Mouse (Mus musculus): ENCODE results near the gene Vdr. TPM values are rescaled to one million over a fixed set of nuclear protein-coding genes. Genes with fewer than 3 reads are reported as not detected.
A peak's percentile ranks its signal among the peaks of the same experiment; 100 is the strongest.

Gene Vdr
- polyA plus RNA-seq, 1 experiment from 2014 or later = 2.6 TPM

GRCm38 (mm10) chr15:97903261-97904009, 7.0 kb downstream of the Vdr start:
- TF ChIP-seq CTCF (IDR thresholded peaks at IDR 0.05) (no peak), EP300 (IDR thresholded peaks at IDR 0.05) (no peak)
- no peak for ATAC-seq
- WGBS = 76% methylated on average over 15 of the region's 15 CpGs
- Histone ChIP-seq H3K36me3 (ENCODE audit: insufficient read depth, low read length) (no peaks in the 10 kb centered on the region), H3K4me3 (ENCODE audit: low read depth, low read length) (no peak overlapping the region), H3K9ac (replicated peaks; ENCODE audit: low read depth) (no peak overlapping the region), H3K9me3 (ENCODE audit: low read length) (no peaks in the 10 kb centered on the region), H3K4me1 (ENCODE audit: insufficient read depth, low read depth, low read length) (no peaks in the 10 kb centered on the region), H3K27ac (ENCODE audit: low read length) (no peak overlapping the region), H3K4me2 (replicated peaks; ENCODE audit: low read depth, low read length) (no peak overlapping the region), H3K27me3 (replicated peaks; ENCODE audit: insufficient read depth, low read length) (no peaks in the 10 kb centered on the region)
- no peak for DNase-seq (ENCODE audit: low spot score)

DNA sequence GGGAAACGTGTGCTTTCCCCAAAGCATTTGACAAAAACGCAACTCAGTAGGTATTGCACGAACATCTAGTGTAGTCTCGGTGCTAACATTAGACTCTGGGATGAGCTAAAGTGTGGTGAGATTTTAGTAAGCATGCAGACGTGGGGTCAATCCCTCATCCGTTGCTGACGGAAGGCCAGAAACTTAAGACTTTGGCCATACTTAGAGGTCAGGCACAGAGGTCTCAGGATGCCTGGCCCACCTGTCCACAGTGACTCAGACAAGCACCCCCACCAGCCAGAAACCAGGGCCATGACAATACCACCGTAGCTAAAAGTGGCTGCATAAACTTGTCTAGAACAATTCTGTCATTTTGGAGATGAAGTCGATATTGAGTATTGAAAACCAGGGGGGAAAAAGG, 9.4 kb downstream of the Vdr start:
- no peaks in the 10 kb centered on the region for H3K4me1 ChIP-seq (ENCODE audit: insufficient read depth, low read depth, low read length)
- no peak overlapping the region for H3K4me3 ChIP-seq (ENCODE audit: low read depth, low read length)
- ATAC-seq = no peak
- H3K9me3 ChIP-seq (ENCODE audit: low read length) = no peaks in the 10 kb centered on the region
- H3K27ac ChIP-seq (ENCODE audit: low read length) = no peak overlapping the region
- H3K36me3 ChIP-seq (ENCODE audit: insufficient read depth, low read length) = no peaks in the 10 kb centered on the region
- no peak overlapping the region for H3K4me2 ChIP-seq (replicated peaks; ENCODE audit: low read depth, low read length)
- 83% methylated on average over 9 of the region's 9 CpGs for WGBS
- no peak for DNase-seq (ENCODE audit: low spot score)
- TF ChIP-seq EP300 (IDR thresholded peaks at IDR 0.05) = no peak
- no peak for TF ChIP-seq CTCF (IDR thresholded peaks at IDR 0.05)
- no peaks in the 10 kb centered on the region for H3K27me3 ChIP-seq (replicated peaks; ENCODE audit: insufficient read depth, low read length)
- H3K9ac ChIP-seq (replicated peaks; ENCODE audit: low read depth) = no peak overlapping the region

GRCm38 (mm10) chr15:97900336-97900912, 10.0 kb downstream of the Vdr start:
- H3K4me1 ChIP-seq (ENCODE audit: insufficient read depth, low read depth, low read length) = no peaks in the 10 kb centered on the region
- H3K9ac ChIP-seq (replicated peaks; ENCODE audit: low read depth) = no peak overlapping the region
- no peak overlapping the region for H3K4me2 ChIP-seq (replicated peaks; ENCODE audit: low read depth, low read length)
- H3K9me3 ChIP-seq (ENCODE audit: low read length) = no peaks in the 10 kb centered on the region
- H3K27ac ChIP-seq (ENCODE audit: low read length) = no peak overlapping the region
- H3K36me3 ChIP-seq (ENCODE audit: insufficient read depth, low read length) = no peaks in the 10 kb centered on the region
- no peak for ATAC-seq
- peak; percentile 9 for DNase-seq (ENCODE audit: low spot score)
- no peak overlapping the region for H3K4me3 ChIP-seq (ENCODE audit: low read depth, low read length)
- 60% methylated on average over 12 of the region's 12 CpGs for WGBS
- TF ChIP-seq CTCF (IDR thresholded peaks at IDR 0.05) = no peak
- no peak for TF ChIP-seq EP300 (IDR thresholded peaks at IDR 0.05)
- H3K27me3 ChIP-seq (replicated peaks; ENCODE audit: insufficient read depth, low read length) = no peaks in the 10 kb centered on the region

DNA sequence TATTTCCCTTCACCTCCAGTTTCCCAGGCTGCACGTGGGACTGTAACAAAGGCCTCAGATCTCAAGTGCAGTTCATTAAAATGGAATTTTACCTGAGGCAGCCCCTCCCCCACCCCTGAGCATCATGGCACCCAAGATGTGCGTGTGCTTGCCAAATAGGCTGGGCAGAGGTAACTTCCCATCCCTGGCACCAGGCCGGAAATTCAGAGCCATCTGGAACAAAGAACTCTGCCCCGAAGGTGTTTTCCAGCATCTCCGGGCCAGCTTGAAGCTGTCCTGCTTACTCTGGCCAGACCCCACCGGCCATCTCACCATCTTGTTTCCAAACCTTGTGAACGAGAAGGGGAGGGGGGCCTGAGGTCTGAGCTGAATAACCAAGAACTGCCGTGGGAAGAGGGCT, 10.7 kb downstream of the Vdr start:
- H3K4me1 ChIP-seq (ENCODE audit: insufficient read depth, low read depth, low read length) = no peaks in the 10 kb centered on the region
- TF ChIP-seq CTCF (IDR thresholded peaks at IDR 0.05) = no peak
- TF ChIP-seq EP300 (IDR thresholded peaks at IDR 0.05) = no peak
- H3K4me3 ChIP-seq (ENCODE audit: low read depth, low read length) = no peak overlapping the region
- H3K27ac ChIP-seq (ENCODE audit: low read length) = no peak overlapping the region
- H3K4me2 ChIP-seq (replicated peaks; ENCODE audit: low read depth, low read length) = no peak overlapping the region
- no peaks in the 10 kb centered on the region for H3K36me3 ChIP-seq (ENCODE audit: insufficient read depth, low read length)
- no peak for DNase-seq (ENCODE audit: low spot score)
- no peak overlapping the region for H3K9ac ChIP-seq (replicated peaks; ENCODE audit: low read depth)
- no peak for ATAC-seq
- no peaks in the 10 kb centered on the region for H3K27me3 ChIP-seq (replicated peaks; ENCODE audit: insufficient read depth, low read length)
- WGBS = 78% methylated on average over 8 of the region's 8 CpGs
- H3K9me3 ChIP-seq (ENCODE audit: low read length) = no peaks in the 10 kb centered on the region

- 75% methylated on average over 5 of the region's 5 CpGs for WGBS
- no peak overlapping the region for H3K4me2 ChIP-seq (replicated peaks; ENCODE audit: low read depth, low read length)
- ATAC-seq (no peak), DNase-seq (ENCODE audit: low spot score) (no peak)
- no peak overlapping the region for H3K9ac ChIP-seq (replicated peaks; ENCODE audit: low read depth)
- no peaks in the 10 kb centered on the region for H3K9me3 ChIP-seq (ENCODE audit: low read length)
- no peak overlapping the region for H3K27ac ChIP-seq (ENCODE audit: low read length)
- TF ChIP-seq CTCF (IDR thresholded peaks at IDR 0.05) = no peak
- TF ChIP-seq EP300 (IDR thresholded peaks at IDR 0.05) = no peak
- H3K36me3 ChIP-seq (ENCODE audit: insufficient read depth, low read length) = no peaks in the 10 kb centered on the region
- no peaks in the 10 kb centered on the region for H3K4me1 ChIP-seq (ENCODE audit: insufficient read depth, low read depth, low read length)
- no peaks in the 10 kb centered on the region for H3K27me3 ChIP-seq (replicated peaks; ENCODE audit: insufficient read depth, low read length)
- H3K4me3 ChIP-seq (ENCODE audit: low read depth, low read length) = no peak overlapping the region
Measured at GRCm38 (mm10) chr15:97898791-97899190, 11.6 kb downstream of the Vdr start.

GRCm38 (mm10) chr15:97896861-97897654, 13.4 kb downstream of the Vdr start:
- Histone ChIP-seq H3K27me3 (replicated peaks; ENCODE audit: insufficient read depth, low read length) (no peaks in the 10 kb centered on the region), H3K9ac (replicated peaks; ENCODE audit: low read depth) (no peak overlapping the region), H3K4me2 (replicated peaks; ENCODE audit: low read depth, low read length) (no peak overlapping the region), H3K36me3 (ENCODE audit: insufficient read depth, low read length) (no peaks in the 10 kb centered on the region), H3K9me3 (ENCODE audit: low read length) (no peaks in the 10 kb centered on the region), H3K4me3 (ENCODE audit: low read depth, low read length) (no peak overlapping the region), H3K4me1 (ENCODE audit: insufficient read depth, low read depth, low read length) (no peaks in the 10 kb centered on the region), H3K27ac (ENCODE audit: low read length) (no peak overlapping the region)
- 66% methylated on average over 16 of the region's 16 CpGs for WGBS
- TF ChIP-seq EP300 (IDR thresholded peaks at IDR 0.05) = no peak
- TF ChIP-seq CTCF (IDR thresholded peaks at IDR 0.05) = no peak
- DNase-seq (ENCODE audit: low spot score) = no peak
- ATAC-seq = no peak

Measured in lung, postnatal 0 days (tissue).